Mouse (Mus musculus) common myeloid progenitor, adult 5-6 weeks (primary cell): ENCODE data around the gene Clk3. TPM values are rescaled to one million over a fixed set of nuclear protein-coding genes. Genes with fewer than 3 reads are reported as not detected.
"Not testable (repeated sequence)": the region's sequence is repeated elsewhere in the genome, so short reads cannot be mapped to it uniquely, and the experiment has no call there.

Experiments
- ATAC-seq: replicated peaks from 2 replicates; pipeline ENCODE4 v1.8.0; 2016; ENCODE audit warnings: low read depth, mild to moderate bottlenecking, moderate TSS enrichment, inconsistent platforms; ENCODE audit not compliant: poor library complexity, severe bottlenecking
- total RNA-seq: library from RNA; stranded (forward); fragments of 200-1000, 187-1606 nt; gene quantifications from 2 replicates; pipeline ENCODE4 v1.2.3, GENCODE M21; 2017

The Clk3 gene
- total RNA-seq, 1 experiment from 2014 or later: 38.1 TPM

DNA sequence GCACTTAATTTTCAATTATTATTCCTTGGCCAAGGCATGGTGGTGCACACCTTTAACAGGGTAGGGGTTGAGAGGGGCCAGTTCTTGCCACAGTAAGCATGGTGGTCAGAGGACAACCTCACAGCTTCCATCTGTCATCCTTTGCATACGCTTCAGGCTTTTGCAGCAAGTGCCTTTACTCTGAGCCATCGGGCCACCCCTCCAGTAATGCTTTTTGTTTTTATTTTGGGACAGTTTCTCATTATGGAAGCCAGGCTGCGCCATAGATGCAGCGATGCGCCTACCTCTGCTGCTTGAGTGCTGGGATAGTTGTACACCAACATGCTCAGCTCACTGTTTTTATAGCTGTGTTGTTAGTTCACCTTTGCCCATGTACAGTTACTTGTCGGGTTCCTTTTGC, 32.1 kb downstream of the Clk3 start:
- ATAC-seq: no peak

DNA sequence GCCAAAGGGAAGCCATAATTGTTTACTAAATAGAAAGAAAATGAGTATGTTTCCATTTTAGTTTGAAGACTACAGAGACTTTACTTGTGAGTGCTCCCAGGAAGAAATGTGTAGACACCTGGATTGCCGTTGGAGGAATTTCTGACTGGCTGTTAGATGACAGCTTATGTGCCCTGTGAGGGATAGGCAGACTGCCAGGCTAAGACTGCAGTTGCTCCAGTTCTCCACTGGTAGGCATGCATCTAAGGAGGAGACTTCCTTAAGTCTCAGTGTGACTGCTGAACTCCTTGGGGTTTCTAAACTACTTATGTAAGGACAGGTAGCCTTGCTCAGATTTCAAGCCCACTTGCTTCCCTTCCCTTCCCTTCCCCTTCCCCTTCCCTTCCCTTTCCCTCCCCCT, 37.3 kb downstream of the Clk3 start:
- no peak for ATAC-seq

DNA sequence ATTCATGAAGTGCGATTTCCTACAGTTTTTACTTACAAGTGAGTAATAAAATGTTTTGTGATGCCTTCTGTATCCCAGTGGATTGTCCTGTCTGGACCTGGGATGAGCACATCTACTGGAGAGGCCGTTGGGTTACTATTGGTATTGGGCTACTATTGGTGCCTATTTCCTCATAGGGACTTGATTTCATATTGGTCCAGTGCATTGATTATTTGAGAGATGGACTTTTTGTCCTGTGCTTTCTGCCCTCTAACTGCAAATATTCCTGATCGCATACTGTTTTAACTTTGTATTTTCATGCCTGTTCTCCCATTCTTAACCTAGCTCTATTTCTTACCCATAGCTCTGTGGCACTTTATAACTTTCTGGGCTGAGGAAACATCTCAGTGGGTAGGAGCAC, 41.0 kb downstream of the Clk3 start:
- no peak for ATAC-seq

DNA sequence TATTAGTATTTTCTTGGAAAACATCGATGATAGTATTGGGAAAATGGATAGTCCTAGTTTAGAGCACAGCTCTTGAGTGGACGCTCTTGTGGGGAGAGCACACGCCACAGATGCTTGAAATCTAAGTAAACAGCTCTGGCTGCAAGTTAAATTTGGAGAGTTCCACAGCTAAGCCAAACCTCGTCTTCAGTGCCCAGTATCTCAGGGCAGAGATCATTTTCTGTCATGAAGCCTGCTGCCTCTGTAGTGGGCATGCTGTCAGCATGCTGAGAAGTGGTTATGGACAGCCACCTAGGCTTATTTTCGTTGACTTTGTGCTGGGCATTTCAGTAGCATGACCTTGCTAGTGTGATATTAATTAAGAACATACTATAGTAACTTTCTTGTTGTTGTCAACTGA, 41.9 kb downstream of the Clk3 start:
- ATAC-seq: no peak

DNA sequence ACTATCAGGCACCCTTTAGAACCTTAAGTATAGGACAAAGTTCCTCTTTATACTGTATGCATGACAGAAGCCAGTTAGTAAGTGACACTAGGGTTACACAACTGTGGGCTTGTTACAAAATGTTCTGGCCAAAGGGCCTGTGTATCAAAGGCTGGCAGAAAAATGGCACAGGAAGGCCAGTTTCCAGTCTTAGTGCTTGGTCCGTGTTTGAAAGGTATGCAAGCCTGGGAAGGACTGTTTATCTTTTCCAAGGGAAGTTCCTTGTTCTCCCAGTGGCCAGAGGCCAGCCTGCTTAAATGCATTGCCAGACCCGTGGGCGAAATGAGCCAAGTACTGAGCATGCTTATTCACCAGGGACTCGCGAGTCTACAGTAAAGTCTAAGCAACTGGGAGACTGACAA, 42.3 kb downstream of the Clk3 start:
- ATAC-seq: peak; percentile 89

DNA sequence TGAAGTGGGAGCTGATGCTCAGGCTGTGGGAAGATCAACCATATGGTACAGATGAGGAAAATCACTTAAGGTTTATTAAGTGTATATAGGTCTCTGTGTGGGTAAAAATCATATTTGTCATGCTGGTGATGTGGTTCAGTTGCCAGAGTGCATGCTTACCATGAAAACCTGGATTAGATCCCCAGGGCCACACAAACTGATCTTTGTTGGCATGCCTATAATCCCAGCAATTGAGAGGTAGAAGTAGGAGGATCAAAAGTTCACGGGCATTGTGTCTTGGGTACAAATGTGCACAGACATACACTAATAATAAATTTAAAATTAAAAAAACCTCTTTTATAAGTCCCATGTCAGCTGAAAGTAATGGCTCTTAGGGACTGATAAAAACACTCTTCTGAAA, 43.3 kb downstream of the Clk3 start:
- ATAC-seq: no peak

DNA sequence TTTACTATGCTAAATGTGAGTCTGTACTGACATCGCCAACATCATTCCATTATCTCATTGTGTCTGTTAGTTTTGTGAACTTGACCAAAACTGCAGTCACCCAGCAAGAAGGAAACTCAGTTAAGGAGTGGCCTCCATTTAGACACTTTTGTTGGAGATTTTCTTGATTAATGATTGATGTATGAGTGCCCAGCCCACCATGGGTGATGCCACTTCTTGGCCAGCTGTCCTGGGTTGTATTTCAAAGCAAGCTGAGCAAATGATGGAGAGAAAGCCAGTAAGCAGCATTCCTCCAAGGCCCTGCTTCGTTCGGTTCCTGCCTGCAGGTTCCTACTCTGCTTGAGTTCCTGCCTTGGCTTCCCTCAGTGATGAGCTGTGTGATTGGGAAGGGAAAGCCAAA, 44.9 kb downstream of the Clk3 start:
- no peak for ATAC-seq

DNA sequence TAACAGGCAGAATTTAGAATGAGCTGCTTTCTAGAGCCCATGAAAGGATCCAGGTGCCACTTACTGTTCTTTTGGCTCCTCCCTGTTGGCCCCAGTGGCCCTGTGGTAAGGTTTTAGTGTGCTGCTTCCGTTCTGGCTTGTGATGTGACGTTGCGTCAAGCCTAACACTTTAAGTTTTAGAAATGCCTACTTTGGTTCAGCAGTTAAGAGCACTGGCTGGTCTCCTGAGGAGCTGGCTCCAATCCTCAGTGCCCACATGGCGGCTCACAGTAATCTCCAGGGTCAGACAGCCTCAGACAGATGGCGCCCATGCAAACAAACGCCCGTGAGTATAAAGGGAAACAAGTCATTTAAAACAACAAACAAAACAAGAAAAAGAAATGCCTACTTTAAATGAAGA, 47.3 kb downstream of the Clk3 start:
- ATAC-seq: peak; percentile 46; the same call in 1 of the 2 replicates

DNA sequence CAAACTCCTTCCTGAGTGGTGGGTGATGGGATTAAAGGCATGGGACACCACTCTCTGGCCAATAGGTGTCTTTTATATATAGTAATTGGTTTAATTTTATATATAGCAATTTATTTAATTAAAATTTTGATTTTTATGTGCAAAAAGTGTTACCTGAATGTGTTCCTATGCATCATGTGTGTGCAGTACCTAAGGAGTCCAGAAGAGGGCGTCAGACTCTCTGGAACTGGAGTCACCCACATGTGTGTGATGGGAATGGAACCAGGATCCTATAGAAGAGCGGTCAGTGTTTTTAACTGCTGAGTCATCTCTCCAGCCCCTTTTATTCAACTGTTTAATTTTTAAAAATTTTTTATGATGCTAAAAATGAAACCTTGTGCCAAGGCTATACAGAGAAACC, 53.5 kb downstream of the Clk3 start:
- ATAC-seq: no peak

DNA sequence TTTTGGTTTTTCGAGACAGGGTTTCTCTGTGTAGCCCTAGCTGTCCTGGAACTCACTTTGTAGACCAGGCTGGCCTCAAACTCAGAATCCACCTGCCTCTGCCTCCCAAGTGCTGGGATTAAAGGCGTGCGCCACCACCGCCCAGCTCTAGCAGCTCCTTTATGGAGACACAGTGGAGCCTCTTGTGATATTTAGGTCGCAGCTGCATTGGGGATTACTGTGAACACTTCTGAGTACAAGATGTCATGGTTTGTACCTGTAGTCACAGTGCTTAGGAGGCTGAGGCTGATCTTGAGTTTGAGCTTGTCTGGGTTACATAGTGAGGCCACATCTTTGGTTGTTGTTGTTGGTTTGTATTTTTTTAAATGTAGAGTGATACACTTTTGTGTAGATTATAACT, 55.4 kb downstream of the Clk3 start:
- ATAC-seq: not testable (repeated sequence)

DNA sequence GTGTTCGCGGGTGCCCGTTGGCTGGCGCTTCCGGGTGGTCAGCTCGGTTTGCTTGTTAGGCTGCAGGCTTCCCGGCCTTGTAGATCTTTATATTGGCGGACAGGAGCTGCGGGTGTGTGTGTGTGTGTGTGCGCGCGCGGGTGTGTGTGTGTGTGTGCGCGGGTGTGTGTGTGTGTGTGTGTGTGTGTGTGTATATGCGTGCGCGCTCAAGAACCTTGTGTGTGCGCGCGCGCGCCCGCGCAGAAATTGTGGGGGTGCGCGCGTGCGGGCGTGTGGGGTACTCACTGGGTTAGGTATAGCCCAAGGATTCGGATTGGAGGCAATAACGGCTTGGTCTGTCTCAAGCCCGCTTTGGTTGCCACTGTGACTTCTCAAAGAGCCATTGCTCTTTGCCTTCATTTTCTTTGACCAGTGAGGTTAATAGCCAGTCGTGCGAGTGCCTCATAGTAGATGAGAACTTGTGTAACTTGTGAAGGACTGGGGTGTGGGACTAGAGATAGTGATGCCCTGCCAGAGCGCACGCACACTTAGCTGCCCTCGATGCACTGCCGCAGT, 56.9 kb downstream of the Clk3 start:
- peak; percentile 35 for ATAC-seq

DNA sequence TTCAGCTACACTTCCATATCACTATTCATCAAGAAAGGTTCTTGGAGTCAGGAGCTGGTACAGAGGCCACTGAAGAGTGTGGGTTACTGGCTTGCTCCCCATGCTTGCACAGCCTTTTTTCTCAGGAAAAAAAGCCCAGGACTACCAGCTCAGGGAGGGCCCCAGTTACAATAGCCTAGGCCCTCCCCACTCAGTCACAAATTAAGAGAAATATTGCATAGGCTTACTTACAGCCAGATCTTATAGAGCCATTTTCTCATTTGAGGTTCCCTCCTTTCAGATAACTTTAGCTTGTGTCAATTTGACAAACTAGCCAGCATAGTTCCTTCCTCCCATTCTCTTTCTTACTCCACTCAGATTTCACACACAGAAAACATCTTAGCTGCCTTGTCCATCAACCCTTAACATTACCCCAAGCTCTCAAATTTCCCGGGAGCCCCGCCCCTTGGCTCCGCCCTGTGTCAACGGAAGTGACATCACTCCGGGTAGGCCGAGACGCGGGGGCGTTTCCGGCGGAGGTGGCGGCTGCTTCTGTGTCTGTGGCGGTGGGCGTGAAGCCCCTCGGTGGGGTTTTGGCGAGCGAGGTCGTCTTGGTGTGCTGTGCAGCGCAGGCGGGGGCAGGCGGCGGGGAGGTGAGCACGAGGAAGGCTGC, 57.5 kb downstream of the Clk3 start, which contains the start of gene Edc3:
Edc3 (plus strand) TSS at position 473 of the 652 bp plus-strand sequence.
- peak; percentile 95 for ATAC-seq

DNA sequence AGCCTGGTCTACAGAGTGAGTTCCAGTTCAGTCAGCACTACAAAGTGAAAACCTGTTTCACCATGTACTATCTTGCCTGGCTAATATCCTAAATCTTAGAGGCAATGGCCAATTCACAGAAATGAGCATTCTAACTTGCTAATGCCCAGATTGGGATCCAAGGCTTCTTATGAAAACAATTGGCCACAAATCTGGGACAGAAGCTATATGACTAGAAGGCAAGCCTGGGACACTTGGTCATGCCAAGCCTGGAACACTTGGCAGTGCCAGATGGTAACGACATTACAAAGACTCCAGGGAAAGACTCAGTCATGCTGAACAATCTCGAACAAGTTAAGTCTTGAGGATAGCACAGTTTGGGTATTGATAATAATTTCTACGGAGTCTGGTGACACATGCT, 59.2 kb downstream of the Clk3 start:
- ATAC-seq: no peak

Other genes with a start within 250 kb of the Clk3 start
- 86.5 and 107 TPM in 2 replicates for gene Cox5a, start 244.6 kb downstream of the Clk3 start, total RNA-seq
- gene Fam219b, start 228.3 kb downstream of the Clk3 start, total RNA-seq: 12.2 and 13.6 TPM in 2 replicates
- 10.7 and 14.5 TPM in 2 replicates for gene Mpi, start 213.1 kb downstream of the Clk3 start, total RNA-seq
- 19.2 and 24.9 TPM in 2 replicates for gene Scamp2, start 204.9 kb downstream of the Clk3 start, total RNA-seq
- 4.1 and 10.6 TPM in 2 replicates for gene Ulk3, start 176.4 kb downstream of the Clk3 start, total RNA-seq
- gene Cplx3, start 159.6 kb downstream of the Clk3 start, total RNA-seq: not detected in 2 replicates
- gene Lman1l, start 145.1 kb downstream of the Clk3 start, total RNA-seq: not detected in 2 replicates
- gene Csk, start 112.2 kb downstream of the Clk3 start, total RNA-seq: 134 and 190 TPM in 2 replicates
- gene Cyp1a2, start 82.2 kb downstream of the Clk3 start, total RNA-seq: not detected in 2 replicates
- 0.50 TPM in 1 of 2 replicates, not detected in the other for gene Cyp1a1, start 77.9 kb downstream of the Clk3 start, total RNA-seq
- gene Edc3, start 57.3 kb downstream of the Clk3 start, total RNA-seq: 7.2 and 9.8 TPM in 2 replicates
- 1.9 and 2.2 TPM in 2 replicates for gene Arid3b, start 70.9 kb upstream of the Clk3 start, total RNA-seq
- 11.9 and 25.7 TPM in 2 replicates for gene Ubl7, start 145.1 kb upstream of the Clk3 start, total RNA-seq
- gene Sema7a, start 174.3 kb upstream of the Clk3 start, total RNA-seq: 0.44 and 0.55 TPM in 2 replicates
- not detected in 2 replicates for gene Cyp11a1, start 240.6 kb upstream of the Clk3 start, total RNA-seq